Mouse (Mus musculus): ENCODE data around the gene Fsd2. TPM values are rescaled to one million over a fixed set of nuclear protein-coding genes. Genes with fewer than 3 reads are reported as not detected.
A peak's percentile ranks its signal among the peaks of the same experiment; 100 is the strongest.

Fsd2 gene
- total RNA-seq, 2 experiments from 2014 or later: 0.95 to 1.3 TPM

- no peak for DNase-seq
Measured at GRCm38 (mm10) chr7:81572610-81573268, 6.0 kb upstream of the Fsd2 start.

GRCm38 (mm10) chr7:81571941-81572441, 5.2 kb upstream of the Fsd2 start:
- DNase-seq: peak; percentile 16 to 28

- peak; percentile 95 for DNase-seq
Measured at GRCm38 (mm10) chr7:81571108-81571940, 4.6 kb upstream of the Fsd2 start, which contains the start of gene Whamm. Gene Whamm, plus strand, starts transcription at chr7:81571266.

DNA sequence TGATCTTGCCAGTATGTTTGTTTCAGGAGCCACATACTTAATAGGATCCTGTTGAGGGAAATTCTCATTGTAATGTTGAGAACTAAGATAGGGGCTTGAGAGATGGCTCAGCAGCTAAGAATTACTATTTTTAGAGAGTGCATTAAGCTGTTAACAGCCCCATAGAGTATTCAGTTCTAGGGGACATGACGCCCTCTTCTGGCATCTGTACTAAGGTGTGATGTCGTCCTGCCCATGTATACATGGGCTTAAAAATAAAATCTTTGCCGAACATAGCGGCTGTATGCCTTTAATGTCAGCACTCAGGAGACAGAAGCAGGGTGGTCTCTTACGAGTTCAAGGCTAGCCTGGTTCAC, 4.0 kb upstream of the Fsd2 start:
- DNase-seq: no peak

GRCm38 (mm10) chr7:81570271-81570670, 3.5 kb upstream of the Fsd2 start:
- DNase-seq: no peak

DNA sequence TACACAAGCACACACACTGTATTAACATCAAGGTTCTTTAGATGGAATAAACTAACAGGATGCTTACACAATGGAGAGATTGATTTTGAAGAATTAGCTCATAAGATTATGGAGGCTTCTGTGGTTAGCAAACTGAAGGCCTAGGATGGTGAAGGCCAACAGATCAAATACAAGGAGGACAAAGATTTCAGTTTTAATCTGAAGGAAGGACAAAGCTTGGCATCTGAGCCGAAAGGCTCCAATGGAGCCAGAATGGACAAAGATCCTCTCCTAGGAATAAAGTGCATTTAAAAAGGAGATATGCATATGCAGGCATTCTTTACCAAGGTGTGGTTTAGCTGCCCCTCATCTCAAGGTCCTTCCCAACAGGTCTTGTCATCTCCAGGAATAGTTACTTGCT, 3.1 kb upstream of the Fsd2 start:
- no peak for DNase-seq

GRCm38 (mm10) chr7:81567396-81567795, 652 bp upstream of the Fsd2 start:
- no peak for DNase-seq

GRCm38 (mm10) chr7:81566332-81566731, 412 bp downstream of the Fsd2 start:
- DNase-seq: no peak

DNA sequence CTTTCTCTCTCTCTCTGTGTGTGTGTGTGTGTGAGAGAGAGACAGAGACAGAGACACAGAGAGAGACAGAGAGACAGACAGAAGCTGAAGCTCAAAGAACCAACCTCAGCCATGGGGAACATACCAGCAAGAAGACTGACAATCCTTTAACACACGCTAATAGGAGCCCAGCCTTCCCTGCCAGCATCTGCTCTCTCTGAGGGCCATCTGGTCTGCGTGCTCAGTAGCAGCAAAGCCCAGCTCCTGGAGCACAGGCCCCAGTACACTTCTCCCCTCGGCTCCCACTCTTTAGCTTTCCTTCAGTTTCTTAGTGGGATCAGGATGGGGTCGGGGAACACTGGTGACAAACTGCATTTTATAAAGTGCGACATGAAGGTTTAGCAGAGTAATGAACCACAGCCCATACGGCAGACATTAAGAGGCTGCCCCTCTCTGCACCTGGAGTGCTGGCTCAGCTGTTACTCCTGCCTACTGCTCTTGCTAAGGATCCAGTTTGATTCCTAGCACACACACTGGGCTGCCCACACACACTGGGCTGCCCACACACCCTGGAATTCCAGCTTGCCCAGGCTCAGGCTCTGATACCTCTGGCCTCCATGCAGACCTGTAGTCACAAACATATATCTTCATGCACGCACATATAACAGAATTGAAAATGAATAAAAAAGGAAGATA, 1.2 kb downstream of the Fsd2 start:
- DNase-seq: no peak

DNA sequence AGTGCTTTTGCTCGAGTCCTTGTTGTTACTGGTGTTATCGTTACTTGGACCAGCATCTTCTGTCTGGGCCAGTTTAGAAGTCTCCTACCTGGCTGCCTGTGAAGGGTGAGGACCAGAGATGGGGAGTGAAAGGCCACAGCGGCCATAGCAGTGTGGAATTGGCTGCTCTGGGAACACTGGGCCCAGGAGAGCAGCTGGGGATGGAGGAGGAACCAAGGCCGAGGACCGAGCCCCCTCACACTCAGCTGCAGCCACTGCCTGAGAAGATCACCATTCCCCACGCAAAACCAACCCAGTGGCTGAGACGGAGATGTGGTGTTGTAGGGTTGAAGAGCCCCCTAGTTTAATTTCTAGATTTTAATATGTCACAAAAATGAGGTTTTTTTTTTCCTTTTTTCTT, 2.0 kb downstream of the Fsd2 start:
- DNase-seq: no peak

- no peak for DNase-seq
Measured at GRCm38 (mm10) chr7:81563506-81564015, 3.2 kb downstream of the Fsd2 start.

DNA sequence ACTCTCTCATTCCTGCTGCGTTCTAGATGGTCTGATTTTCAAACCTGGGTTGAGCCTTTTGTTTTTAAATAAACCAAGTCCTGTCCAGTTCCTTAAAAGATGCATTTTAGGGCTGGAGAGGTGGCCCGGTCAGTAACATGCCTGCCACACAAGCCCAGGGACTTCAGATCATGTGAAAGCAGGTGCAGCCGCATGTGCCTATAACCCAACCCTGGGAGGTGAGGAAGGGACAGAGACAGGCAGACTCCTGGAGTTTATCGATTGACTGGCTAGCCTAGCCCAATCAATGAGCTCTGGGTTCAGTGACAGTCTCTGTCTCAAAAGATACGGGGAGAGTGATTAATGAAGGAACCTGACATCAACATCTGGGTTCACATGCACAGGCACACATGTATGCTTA, 5.5 kb downstream of the Fsd2 start:
- DNase-seq: no peak

DNA sequence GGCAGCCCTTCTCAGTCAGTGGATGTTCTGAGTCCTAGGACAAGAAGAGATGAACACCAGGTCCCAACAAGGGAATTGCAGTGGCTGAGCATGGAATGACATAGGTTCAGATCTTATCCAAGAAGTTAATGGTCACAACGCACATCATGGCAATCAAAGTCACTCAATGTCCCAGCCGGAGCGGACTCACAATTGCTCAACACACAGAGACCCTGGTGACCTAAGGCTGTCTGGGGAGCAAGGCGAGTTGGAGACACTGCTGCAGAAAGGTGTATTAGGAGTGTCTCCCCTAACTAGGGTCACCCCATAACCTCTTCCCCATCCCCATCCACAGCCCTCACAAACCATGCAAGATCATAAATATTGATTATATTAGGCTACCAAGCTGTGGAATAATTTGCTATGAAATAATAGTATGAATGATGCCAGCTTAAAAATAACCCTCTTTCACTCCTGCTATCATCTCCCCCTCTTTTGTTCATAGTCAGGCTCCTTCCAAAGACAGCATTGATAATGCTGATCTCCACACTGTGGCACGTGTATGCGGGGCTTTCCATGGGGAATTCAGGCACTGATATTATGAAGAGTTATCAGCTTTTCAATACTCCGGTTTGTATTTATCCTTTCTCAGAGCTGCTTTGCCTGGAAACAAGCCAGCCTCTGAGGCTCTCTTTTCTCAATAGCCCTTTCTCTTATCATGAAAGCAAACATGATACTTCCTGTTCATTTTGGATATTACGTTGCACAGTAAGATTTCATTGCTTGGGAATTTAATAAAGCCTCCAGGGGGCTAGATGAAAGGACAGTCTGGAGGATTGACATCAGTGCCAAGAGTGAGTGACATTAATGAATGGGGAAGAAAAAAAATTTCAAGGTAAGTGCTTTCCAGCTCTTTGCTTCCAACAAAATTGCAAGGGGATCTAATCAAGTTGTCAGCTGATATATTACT, 6.4 kb downstream of the Fsd2 start:
- no peak for DNase-seq

DNA sequence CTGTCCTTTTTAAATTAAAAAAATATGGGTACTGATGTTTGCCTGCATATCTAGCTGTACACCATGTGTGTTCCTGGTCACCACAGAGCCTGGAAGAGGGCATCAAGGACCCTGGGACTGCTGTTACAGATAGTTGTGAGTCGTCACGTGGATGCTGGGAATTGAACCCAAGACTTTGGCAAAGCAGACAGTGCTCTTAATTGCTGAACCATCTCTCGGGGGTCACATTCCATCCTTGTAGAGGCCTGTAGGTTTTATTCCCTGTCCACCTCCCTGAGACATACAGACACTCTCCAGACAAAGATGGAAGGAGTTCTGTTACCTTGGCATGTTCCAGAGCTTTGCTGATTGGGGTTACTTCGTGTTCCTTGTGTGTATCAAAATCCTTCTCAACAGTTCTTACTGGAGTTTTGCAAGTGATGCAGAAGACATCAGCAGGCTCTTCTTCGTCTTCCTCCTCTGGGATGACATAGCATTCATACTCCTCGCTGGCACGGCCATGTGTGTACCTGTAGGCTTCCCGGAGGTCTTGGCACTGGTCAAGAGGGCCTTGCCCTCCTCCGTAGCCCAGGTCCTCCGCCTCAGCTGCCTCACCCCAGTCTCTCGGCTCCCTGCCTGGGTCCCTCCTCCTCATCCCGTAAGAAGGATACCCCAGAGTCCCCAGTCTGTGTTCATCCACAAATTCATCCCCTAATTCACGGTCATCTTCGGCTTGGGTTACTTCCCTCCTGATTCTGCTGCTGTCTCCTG, 7.3 kb downstream of the Fsd2 start:
- no peak for DNase-seq

DNA sequence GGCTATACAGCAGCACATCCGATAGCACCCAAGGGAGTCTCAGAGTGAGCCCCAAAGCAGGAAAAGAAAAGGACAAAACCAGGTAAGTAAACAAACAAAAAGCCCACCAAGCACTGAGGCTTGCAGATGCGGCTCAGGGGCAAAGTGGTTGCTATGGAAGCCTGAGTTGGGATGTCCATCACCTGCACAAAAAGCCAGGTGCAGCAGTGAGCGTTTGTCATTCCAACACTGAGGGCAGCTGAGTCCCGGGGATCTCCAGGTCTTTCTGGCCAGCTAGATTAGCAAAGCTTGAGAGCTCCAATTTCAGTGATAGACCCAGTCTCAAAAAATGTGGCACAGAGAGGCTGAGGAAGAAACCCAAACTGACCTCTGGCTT, 8.8 kb downstream of the Fsd2 start:
- no peak for DNase-seq

GRCm38 (mm10) chr7:81557252-81557984, 9.3 kb downstream of the Fsd2 start:
- no peak for DNase-seq

GRCm38 (mm10) chr7:81556839-81557238, 9.9 kb downstream of the Fsd2 start:
- DNase-seq: no peak

DNA sequence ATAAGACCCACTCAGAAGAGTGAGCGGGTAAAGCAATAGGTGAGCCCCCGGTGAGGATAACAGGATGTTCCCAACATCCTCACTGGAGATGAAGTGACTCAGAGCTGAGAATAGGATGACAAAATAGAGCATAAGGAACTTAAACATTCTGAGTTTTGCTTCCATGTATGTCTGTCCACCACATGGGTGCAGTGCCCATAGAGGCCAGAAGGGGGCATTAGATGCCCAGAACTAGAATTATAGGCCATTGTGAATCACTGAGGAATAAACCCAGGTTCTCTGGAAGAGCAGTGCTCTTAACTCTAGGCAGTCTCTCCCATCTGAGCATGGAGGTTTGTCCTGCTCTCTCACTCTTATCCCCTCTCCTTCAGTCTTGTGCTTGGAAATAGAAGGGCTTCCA, 12.4 kb downstream of the Fsd2 start:
- DNase-seq: peak; percentile 40 to 41

DNA sequence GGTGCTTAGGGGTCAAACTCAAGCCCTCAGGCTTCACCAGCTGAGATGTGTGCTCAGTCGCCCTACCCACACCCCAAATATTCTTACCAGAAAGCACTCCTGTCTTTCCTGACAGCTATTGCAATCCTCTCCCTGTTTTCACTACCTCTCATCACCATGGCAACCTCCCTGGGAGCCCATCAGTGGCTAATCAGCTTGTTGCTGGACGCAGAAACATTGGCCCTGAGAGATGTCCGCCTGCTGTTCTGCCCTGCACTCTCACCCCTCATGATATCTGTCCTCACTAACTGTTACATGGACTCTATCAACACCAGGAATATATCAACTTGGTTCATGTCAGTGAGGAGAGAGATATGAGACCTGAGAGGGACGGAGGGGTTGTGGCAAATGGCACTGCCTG, 13.2 kb downstream of the Fsd2 start:
- no peak for DNase-seq

GRCm38 (mm10) chr7:81548864-81549263, 17.9 kb downstream of the Fsd2 start:
- no peak for DNase-seq

Data from adrenal gland, postnatal 36 days (tissue).